Mouse (Mus musculus): Measurements from ENCODE around the gene Disc1. TPM values are rescaled to one million over a fixed set of nuclear protein-coding genes. Genes with fewer than 3 reads are reported as not detected.

Gene Disc1
- 0.21 and 0.51 TPM in 2 replicates for polyA plus RNA-seq (2012; rRNA removed)

GRCm38 (mm10) chr8:125053505-125054435 is at the start of gene Disc1:
Gene Disc1, plus strand, starts transcription at chr8:125054195.

GRCm38 (mm10) chr8:125012695-125013627 is 41.0 kb upstream of the Disc1 start, which contains the start of gene Tsnax:
Gene Tsnax, plus strand, starts transcription at chr8:125012997.

Other genes starting within 250 kb of the Disc1 start
- 28.0 and 28.5 TPM in 2 replicates for gene Gnpat, start 191.2 kb upstream of the Disc1 start, polyA plus RNA-seq (2012; rRNA removed)
- gene 2810004N23Rik, start 191.1 kb upstream of the Disc1 start, polyA plus RNA-seq (2012; rRNA removed) = 7.7 and 8.9 TPM in 2 replicates
- gene Exoc8, start 156.5 kb upstream of the Disc1 start, polyA plus RNA-seq (2012; rRNA removed) = 12.6 and 13.5 TPM in 2 replicates
- gene Sprtn, start 156.3 kb upstream of the Disc1 start, polyA plus RNA-seq (2012; rRNA removed) = 10.7 and 11.7 TPM in 2 replicates
- gene Egln1, start 104.9 kb upstream of the Disc1 start, polyA plus RNA-seq (2012; rRNA removed) = 33.0 and 36.5 TPM in 2 replicates
- 23.3 and 23.7 TPM in 2 replicates for gene Tsnax, start 41.2 kb upstream of the Disc1 start, polyA plus RNA-seq (2012; rRNA removed)

Measured in colon, adult 2 months (tissue).